ENCODE assay signal across 13 mouse cellular contexts in genomic region chr4:156070276-156070675, GRCm38 (mm10). TPM values are rescaled to one million over a fixed set of nuclear protein-coding genes. Genes with fewer than 3 reads are reported as not detected.
DNase-seq lines count a peak whose midpoint lies in the region; ATAC-seq and TF ChIP-seq lines count a peak whose summit lies in the region.
"Had no signal": no experiment of that assay in that cellular context is flagged by ENCODE, and none has a peak within 500 bp of the region (broad histone marks: within the 10 kb centered on the region; RNA-seq: fewer than 3 reads in every experiment).

No protein-coding gene starts in this region.

- H3K27me3 ChIP-seq in liver, postnatal 0 days (ENCODE audit: insufficient read depth, low read length) = no peaks in the 10 kb centered on the region
- no peaks in the 10 kb centered on the region for H3K27me3 ChIP-seq in forebrain, embryonic 12.5 days
- H3K27me3 ChIP-seq in neural tube, embryonic 15.5 days (replicated peaks) = no peaks in the 10 kb centered on the region

- 0 out of 2 replicates have a peak overlapping the region, but pooled peaks have one; percentile 7 for H3K4me2 ChIP-seq in liver, postnatal 0 days (ENCODE audit: low read depth, low read length)
- H3K4me2 ChIP-seq in forebrain, embryonic 12.5 days = no peak overlapping the region
- H3K4me2 ChIP-seq in neural tube, embryonic 15.5 days = no peak overlapping the region

- TF ChIP-seq CTCF in liver, postnatal 0 days (IDR thresholded peaks at IDR 0.05; ENCODE audit: low read depth) = no peak

- intact Hi-C loops in left cerebral cortex, postnatal 36 days (cut with DNase I) = no loop called here

- no peak for TF ChIP-seq EP300 in liver, postnatal 0 days (IDR thresholded peaks at IDR 0.05; ENCODE audit: low read depth)

- peak; percentile 50 for DNase-seq in liver, postnatal 0 days
- DNase-seq in liver (no peak), R1 (ENCODE audit: low read depth, low spot score) (peak; percentile 8)
- DNase-seq in left cerebral cortex, postnatal 36 days (ENCODE audit: low spot score in 2 of 2) = no peak
- no peak for DNase-seq in heart, adult 11 months
- DNase-seq: cerebellum, postnatal 25 days; gastrocnemius, adult 2 months; kidney, adult 18-20 months had no signal

- H3K9me3 ChIP-seq in liver, postnatal 0 days (ENCODE audit: low read length) = no peaks in the 10 kb centered on the region
- H3K9me3 ChIP-seq in forebrain, embryonic 12.5 days = no peaks in the 10 kb centered on the region
- no peaks in the 10 kb centered on the region for H3K9me3 ChIP-seq in neural tube, embryonic 15.5 days (replicated peaks)

- WGBS in liver, postnatal 0 days (ENCODE audit: insufficient replicate concordance) = 43% methylated on average over 6 of the region's 6 CpGs
- 35% methylated on average over 6 of the region's 6 CpGs for WGBS in forebrain, embryonic 12.5 days
- WGBS in neural tube, embryonic 15.5 days = 33% methylated on average over 6 of the region's 6 CpGs

- no peak overlapping the region for H3K4me3 ChIP-seq in liver, postnatal 0 days (ENCODE audit: low read depth, low read length)
- H3K4me3 ChIP-seq in forebrain, embryonic 12.5 days (replicated peaks) = no peak overlapping the region
- H3K4me3 ChIP-seq in neural tube, embryonic 15.5 days (replicated peaks) = no peak overlapping the region
- H3K4me3 ChIP-seq: gastrocnemius, adult 2 months had no signal

- 0 out of 2 replicates have a peak, but pooled peaks cover 3% of the 10 kb centered on the region for H3K4me1 ChIP-seq in liver, postnatal 0 days (ENCODE audit: insufficient read depth)
- H3K4me1 ChIP-seq in forebrain, embryonic 12.5 days = peaks cover 14% of the 10 kb centered on the region
- H3K4me1 ChIP-seq in neural tube, embryonic 15.5 days = peaks cover 8% of the 10 kb centered on the region

- peak; percentile 72 for ATAC-seq in liver, postnatal 0 days
- ATAC-seq in forebrain, embryonic 12.5 days (ENCODE audit: low FRiP score) = peak; percentile 20; the same call in 1 of the 2 replicates
- ATAC-seq in neural tube, embryonic 15.5 days (ENCODE audit: low FRiP score) = no peak
- no peak for ATAC-seq in megakaryocyte-erythroid progenitor cell, adult 5-6 weeks (replicated peaks; ENCODE audit: low FRiP score, low TSS enrichment, poor library complexity, severe bottlenecking)

- no peak overlapping the region for H3K9ac ChIP-seq in liver, postnatal 0 days (replicated peaks)
- no peak overlapping the region for H3K9ac ChIP-seq in forebrain, embryonic 12.5 days
- H3K9ac ChIP-seq in neural tube, embryonic 15.5 days (replicated peaks) = no peak overlapping the region
- H3K9ac ChIP-seq: liver, embryonic 14.5 days had no signal

- no peaks in the 10 kb centered on the region for H3K36me3 ChIP-seq in liver, postnatal 0 days (replicated peaks; ENCODE audit: insufficient read depth, low read length)
- H3K36me3 ChIP-seq in forebrain, embryonic 12.5 days (replicated peaks) = no peaks in the 10 kb centered on the region
- H3K36me3 ChIP-seq in neural tube, embryonic 15.5 days = no peaks in the 10 kb centered on the region

- peak overlapping the region; percentile 76 for H3K27ac ChIP-seq in liver, postnatal 0 days (ENCODE audit: low read depth)
- peak overlapping the region; percentile 51 for H3K27ac ChIP-seq in forebrain, embryonic 12.5 days
- 0 out of 2 replicates have a peak overlapping the region, but pooled peaks have one; percentile 18 for H3K27ac ChIP-seq in neural tube, embryonic 15.5 days (replicated peaks)
- H3K27ac ChIP-seq: gastrocnemius, adult 2 months; liver, embryonic 14.5 days had no signal

RNA-seq across cellular contexts. Expression of gene Ttll10, which starts 11.1 kb away (rescaled TPM):
- polyA plus RNA-seq in liver, postnatal 0 days (2015; fragmentation: Nextera tagmentation; extraction: Ambion mirVana) = 0.15 and 0.31 TPM in 2 replicates
- polyA plus RNA-seq in forebrain, embryonic 12.5 days (2016; fragmentation: Nextera tagmentation; extraction: Ambion mirVana) = 0.22 and 0.37 TPM in 2 replicates
- polyA plus RNA-seq in neural tube, embryonic 15.5 days (2015; fragmentation: Nextera tagmentation; extraction: Ambion mirVana) = 0.64 TPM in 1 of 2 replicates, not detected in the other
- total RNA-seq in left cerebral cortex, postnatal 36 days (2021) = not detected
- total RNA-seq in megakaryocyte-erythroid progenitor cell, adult 5-6 weeks (2014; fragmentation: Nextera tagmentation) = not detected in 2 replicates
- total RNA-seq in megakaryocyte-erythroid progenitor cell, adult 5-6 weeks (2017) = not detected in 2 replicates
- total RNA-seq: gastrocnemius, adult 2 months; neutrophil, adult 5-6 weeks had no signal

RNA-seq across cellular contexts. Expression of gene 9430015G10Rik, which starts 39.5 kb away (rescaled TPM):
- 3.1 and 3.9 TPM in 2 replicates for polyA plus RNA-seq in liver, postnatal 0 days (2015; fragmentation: Nextera tagmentation; extraction: Ambion mirVana)
- 68.9 and 69.0 TPM in 2 replicates for polyA plus RNA-seq in forebrain, embryonic 12.5 days (2016; fragmentation: Nextera tagmentation; extraction: Ambion mirVana)
- 23.5 and 27.3 TPM in 2 replicates for polyA plus RNA-seq in neural tube, embryonic 15.5 days (2015; fragmentation: Nextera tagmentation; extraction: Ambion mirVana)
- total RNA-seq in left cerebral cortex, postnatal 36 days (2021) = 10 to 100 TPM; 27.0 to 35.8 TPM
- 42.9 and 43.3 TPM in 2 replicates for total RNA-seq in megakaryocyte-erythroid progenitor cell, adult 5-6 weeks (2014; fragmentation: Nextera tagmentation)
- total RNA-seq in megakaryocyte-erythroid progenitor cell, adult 5-6 weeks (2017) = 33.9 and 38.2 TPM in 2 replicates

RNA-seq across cellular contexts. Expression of gene Tnfrsf18, which starts 44.3 kb away (rescaled TPM):
- polyA plus RNA-seq in liver, postnatal 0 days (2015; fragmentation: Nextera tagmentation; extraction: Ambion mirVana) = 0.78 and 1.2 TPM in 2 replicates
- 1.3 and 1.4 TPM in 2 replicates for polyA plus RNA-seq in forebrain, embryonic 12.5 days (2016; fragmentation: Nextera tagmentation; extraction: Ambion mirVana)
- polyA plus RNA-seq in neural tube, embryonic 15.5 days (2015; fragmentation: Nextera tagmentation; extraction: Ambion mirVana) = 1.8 and 3.3 TPM in 2 replicates
- total RNA-seq in left cerebral cortex, postnatal 36 days (2021) = not detected
- total RNA-seq in megakaryocyte-erythroid progenitor cell, adult 5-6 weeks (2014; fragmentation: Nextera tagmentation) = 3.7 and 7.5 TPM in 2 replicates
- total RNA-seq in megakaryocyte-erythroid progenitor cell, adult 5-6 weeks (2017) = 2.6 and 7.0 TPM in 2 replicates
- total RNA-seq: gastrocnemius, adult 2 months had no signal

RNA-seq across cellular contexts. Expression of gene Tnfrsf4, which starts 56.6 kb away (rescaled TPM):
- 0.26 and 0.36 TPM in 2 replicates for polyA plus RNA-seq in liver, postnatal 0 days (2015; fragmentation: Nextera tagmentation; extraction: Ambion mirVana)
- 0.70 and 1.2 TPM in 2 replicates for polyA plus RNA-seq in forebrain, embryonic 12.5 days (2016; fragmentation: Nextera tagmentation; extraction: Ambion mirVana)
- 0.19 and 0.89 TPM in 2 replicates for polyA plus RNA-seq in neural tube, embryonic 15.5 days (2015; fragmentation: Nextera tagmentation; extraction: Ambion mirVana)
- 1 to 10 TPM in 1 of 2 experiments, under 1 TPM in 1; 0.39 to 1.9 TPM for total RNA-seq in left cerebral cortex, postnatal 36 days (2021)
- total RNA-seq in megakaryocyte-erythroid progenitor cell, adult 5-6 weeks (2014; fragmentation: Nextera tagmentation) = 2.5 and 6.9 TPM in 2 replicates
- total RNA-seq in megakaryocyte-erythroid progenitor cell, adult 5-6 weeks (2017) = 1.8 and 5.6 TPM in 2 replicates

Comparison
In these comparisons a context has a peak if more than half of its experiments do, and no peak if none do; other contexts are left out.
1. DNase-seq: peak in liver, postnatal 0 days (single experiment) and R1 (single experiment); none in liver (single experiment), left cerebral cortex, postnatal 36 days (0 of 2) and heart, adult 11 months (single experiment).
2. ATAC-seq: peak in liver, postnatal 0 days (single experiment) and forebrain, embryonic 12.5 days (single experiment); none in neural tube, embryonic 15.5 days (single experiment) and megakaryocyte-erythroid progenitor cell, adult 5-6 weeks (single experiment).
3. H3K27ac ChIP-seq: peak in every context shown above with its lines; median percentile 76 in liver, postnatal 0 days; 51 in forebrain, embryonic 12.5 days; 18 in neural tube, embryonic 15.5 days.